Mouse (Mus musculus): ENCODE measurements around the gene Tmem210. TPM values are rescaled to one million over a fixed set of nuclear protein-coding genes. Genes with fewer than 3 reads are reported as not detected.

Gene Tmem210
- polyA plus RNA-seq, 1 experiment from 2014 or later = not detected

GRCm38 (mm10) chr2:25311491-25311891, 23.5 kb downstream of the Tmem210 start:
- H3K4me2 ChIP-seq (ENCODE audit: low read depth, low read length) = no peak overlapping the region
- no peaks in the 10 kb centered on the region for H3K4me1 ChIP-seq (ENCODE audit: control insufficient read depth, insufficient read depth, low read length)
- H3K9me3 ChIP-seq (ENCODE audit: control insufficient read depth, low read length) = no peaks in the 10 kb centered on the region
- H3K4me3 ChIP-seq (ENCODE audit: low read depth, low read length) = no peak overlapping the region
- ATAC-seq (ENCODE audit: low read depth) (no peak), DNase-seq (ENCODE audit: low spot score) (no peak)
- H3K36me3 ChIP-seq (ENCODE audit: control insufficient read depth, insufficient read depth, low read length) = no peaks in the 10 kb centered on the region
- no peak overlapping the region for H3K27ac ChIP-seq (replicated peaks; ENCODE audit: low read depth, low read length)
- H3K27me3 ChIP-seq (replicated peaks; ENCODE audit: control insufficient read depth, insufficient read depth, low read length) = peaks cover 77% of the 10 kb centered on the region
- H3K9ac ChIP-seq (ENCODE audit: low read depth, low read length) = no peak overlapping the region
- 3% methylated on average over 11 of the region's 11 CpGs for WGBS

GRCm38 (mm10) chr2:25318119-25318966, 30.4 kb downstream of the Tmem210 start:
- WGBS = 6% methylated on average over 17 of the region's 31 CpGs
- H3K4me3 ChIP-seq (ENCODE audit: low read depth, low read length) = peak overlapping the region; percentile 34
- no peak overlapping the region for H3K9ac ChIP-seq (ENCODE audit: low read depth, low read length)
- ATAC-seq (ENCODE audit: low read depth) (peak; percentile 31; the same call in 1 of the 2 replicates), DNase-seq (ENCODE audit: low spot score) (peak; percentile 8)
- peaks cover 3% of the 10 kb centered on the region; the same call in 1 of the 2 replicates for H3K4me1 ChIP-seq (ENCODE audit: control insufficient read depth, insufficient read depth, low read length)
- H3K4me2 ChIP-seq (ENCODE audit: low read depth, low read length) = peak overlapping the region; percentile 55
- H3K27me3 ChIP-seq (replicated peaks; ENCODE audit: control insufficient read depth, insufficient read depth, low read length) = peaks cover 50% of the 10 kb centered on the region
- no peaks in the 10 kb centered on the region for H3K9me3 ChIP-seq (ENCODE audit: control insufficient read depth, low read length)
- H3K36me3 ChIP-seq (ENCODE audit: control insufficient read depth, insufficient read depth, low read length) = no peaks in the 10 kb centered on the region
- H3K27ac ChIP-seq (replicated peaks; ENCODE audit: low read depth, low read length) = no peak overlapping the region

GRCm38 (mm10) chr2:25318971-25319773, 31.2 kb downstream of the Tmem210 start, which contains the start of gene Grin1:
Gene Grin1, minus strand, starts transcription at chr2:25319187.
- WGBS = 10% methylated on average over 57 of the region's 58 CpGs
- H3K27ac ChIP-seq (replicated peaks; ENCODE audit: low read depth, low read length) = no peak within 1 kb of the TSS
- peak; percentile 74 for DNase-seq (ENCODE audit: low spot score)
- no peak within 1 kb of the TSS for H3K9ac ChIP-seq (ENCODE audit: low read depth, low read length)
- H3K9me3 ChIP-seq (ENCODE audit: control insufficient read depth, low read length) = no peaks in the 10 kb centered on the region
- peak; percentile 86 for ATAC-seq (ENCODE audit: low read depth)
- peak within 1 kb of the TSS; percentile 55 for H3K4me2 ChIP-seq (ENCODE audit: low read depth, low read length)
- peaks cover 3% of the 10 kb centered on the region; the same call in 1 of the 2 replicates for H3K4me1 ChIP-seq (ENCODE audit: control insufficient read depth, insufficient read depth, low read length)
- peak within 1 kb of the TSS; percentile 34 for H3K4me3 ChIP-seq (ENCODE audit: low read depth, low read length)
- peaks cover 43% of the 10 kb centered on the region for H3K27me3 ChIP-seq (replicated peaks; ENCODE audit: control insufficient read depth, insufficient read depth, low read length)
- no peaks in the 10 kb centered on the region for H3K36me3 ChIP-seq (ENCODE audit: control insufficient read depth, insufficient read depth, low read length)

- Histone ChIP-seq H3K9ac (ENCODE audit: low read depth, low read length) (no peak overlapping the region), H3K9me3 (ENCODE audit: control insufficient read depth, low read length) (no peaks in the 10 kb centered on the region), H3K27me3 (replicated peaks; ENCODE audit: control insufficient read depth, insufficient read depth, low read length) (peaks cover 42% of the 10 kb centered on the region), H3K36me3 (ENCODE audit: control insufficient read depth, insufficient read depth, low read length) (no peaks in the 10 kb centered on the region), H3K27ac (replicated peaks; ENCODE audit: low read depth, low read length) (no peak overlapping the region), H3K4me2 (ENCODE audit: low read depth, low read length) (no peak overlapping the region), H3K4me3 (ENCODE audit: low read depth, low read length) (no peak overlapping the region), H3K4me1 (ENCODE audit: control insufficient read depth, insufficient read depth, low read length) (peaks cover 3% of the 10 kb centered on the region; the same call in 1 of the 2 replicates)
- WGBS = 48% methylated on average over 2 of the region's 2 CpGs
- DNase-seq (ENCODE audit: low spot score) (no peak), ATAC-seq (ENCODE audit: low read depth) (no peak)
Measured at GRCm38 (mm10) chr2:25320084-25320483, 32.1 kb downstream of the Tmem210 start.

GRCm38 (mm10) chr2:25326036-25326435, 38.1 kb downstream of the Tmem210 start:
- 80% methylated on average over 2 of the region's 2 CpGs for WGBS
- H3K4me1 ChIP-seq (ENCODE audit: control insufficient read depth, insufficient read depth, low read length) = peaks cover under 1% of the 10 kb centered on the region; the same call in 1 of the 2 replicates

GRCm38 (mm10) chr2:25328440-25328839, 40.5 kb downstream of the Tmem210 start:
- H3K9me3 ChIP-seq (ENCODE audit: control insufficient read depth, low read length) = no peaks in the 10 kb centered on the region
- no peak overlapping the region for H3K9ac ChIP-seq (ENCODE audit: low read depth, low read length)
- peak; percentile 18 for DNase-seq (ENCODE audit: low spot score)
- no peak for ATAC-seq (ENCODE audit: low read depth)
- H3K4me2 ChIP-seq (ENCODE audit: low read depth, low read length) = no peak overlapping the region
- no peaks in the 10 kb centered on the region for H3K27me3 ChIP-seq (replicated peaks; ENCODE audit: control insufficient read depth, insufficient read depth, low read length)
- WGBS = 39% methylated on average over 7 of the region's 7 CpGs
- H3K4me1 ChIP-seq (ENCODE audit: control insufficient read depth, insufficient read depth, low read length) = peaks cover 11% of the 10 kb centered on the region
- H3K4me3 ChIP-seq (ENCODE audit: low read depth, low read length) = no peak overlapping the region
- H3K36me3 ChIP-seq (ENCODE audit: control insufficient read depth, insufficient read depth, low read length) = no peaks in the 10 kb centered on the region
- no peak overlapping the region for H3K27ac ChIP-seq (replicated peaks; ENCODE audit: low read depth, low read length)

More at GRCm38 (mm10) chr2:25326036-25326435, 38.1 kb downstream of the Tmem210 start:
- 0 out of 2 replicates have a peak, but pooled peaks cover 4% of the 10 kb centered on the region for H3K27me3 ChIP-seq (replicated peaks; ENCODE audit: control insufficient read depth, insufficient read depth, low read length)
- no peak for ATAC-seq (ENCODE audit: low read depth)
- no peak overlapping the region for H3K4me2 ChIP-seq (ENCODE audit: low read depth, low read length)
- DNase-seq (ENCODE audit: low spot score) = no peak
- H3K36me3 ChIP-seq (ENCODE audit: control insufficient read depth, insufficient read depth, low read length) = no peaks in the 10 kb centered on the region
- H3K9me3 ChIP-seq (ENCODE audit: control insufficient read depth, low read length) = no peaks in the 10 kb centered on the region
- no peak overlapping the region for H3K9ac ChIP-seq (ENCODE audit: low read depth, low read length)
- no peak overlapping the region for H3K4me3 ChIP-seq (ENCODE audit: low read depth, low read length)
- H3K27ac ChIP-seq (replicated peaks; ENCODE audit: low read depth, low read length) = no peak overlapping the region

GRCm38 (mm10) chr2:25331470-25331869, 43.5 kb downstream of the Tmem210 start:
- peak overlapping the region; percentile 85 for H3K4me3 ChIP-seq (ENCODE audit: low read depth, low read length)
- peaks cover 26% of the 10 kb centered on the region for H3K36me3 ChIP-seq (ENCODE audit: control insufficient read depth, insufficient read depth, low read length)
- no peak overlapping the region for H3K27ac ChIP-seq (replicated peaks; ENCODE audit: low read depth, low read length)
- ATAC-seq (ENCODE audit: low read depth) (no peak), DNase-seq (ENCODE audit: low spot score) (no peak)
- H3K4me2 ChIP-seq (ENCODE audit: low read depth, low read length) = peak overlapping the region; percentile 56
- no peaks in the 10 kb centered on the region for H3K9me3 ChIP-seq (ENCODE audit: control insufficient read depth, low read length)
- H3K9ac ChIP-seq (ENCODE audit: low read depth, low read length) = peak overlapping the region; percentile 91
- peaks cover 14% of the 10 kb centered on the region for H3K4me1 ChIP-seq (ENCODE audit: control insufficient read depth, insufficient read depth, low read length)
- WGBS = 60% methylated on average over 9 of the region's 9 CpGs
- H3K27me3 ChIP-seq (replicated peaks; ENCODE audit: control insufficient read depth, insufficient read depth, low read length) = no peaks in the 10 kb centered on the region

- Histone ChIP-seq H3K27ac (replicated peaks; ENCODE audit: low read depth, low read length) (peak within 1 kb of the TSS; percentile 89), H3K4me1 (ENCODE audit: control insufficient read depth, insufficient read depth, low read length) (peaks cover 14% of the 10 kb centered on the region), H3K9me3 (ENCODE audit: control insufficient read depth, low read length) (no peaks in the 10 kb centered on the region), H3K9ac (ENCODE audit: low read depth, low read length) (peak within 1 kb of the TSS; percentile 91), H3K36me3 (ENCODE audit: control insufficient read depth, insufficient read depth, low read length) (peaks cover 35% of the 10 kb centered on the region), H3K27me3 (replicated peaks; ENCODE audit: control insufficient read depth, insufficient read depth, low read length) (no peaks in the 10 kb centered on the region), H3K4me3 (ENCODE audit: low read depth, low read length) (peak within 1 kb of the TSS; percentile 85), H3K4me2 (ENCODE audit: low read depth, low read length) (peak within 1 kb of the TSS; percentile 86)
- ATAC-seq (ENCODE audit: low read depth) (peak; percentile 99), DNase-seq (ENCODE audit: low spot score) (peak; percentile 100)
- under 1% methylated on average over 74 of the region's 78 CpGs for WGBS
Measured at GRCm38 (mm10) chr2:25332286-25333160, 44.6 kb downstream of the Tmem210 start, which contains the start of gene Man1b1. Gene Man1b1, plus strand, starts transcription at chr2:25332338.

All from embryonic facial prominence, embryonic 14.5 days (tissue).